Mouse (Mus musculus) kidney, adult 10 weeks (tissue): Measurements from ENCODE around the gene Eef2. TPM values are rescaled to one million over a fixed set of nuclear protein-coding genes. Genes with fewer than 3 reads are reported as not detected.

Source experiments
- polyA plus RNA-seq: library from polyadenylated mRNA; stranded (reverse); fragments of 350-450 nt; fragmentation: Illumina TruSeq; extraction: RNeasy Lipid Tissue Mini Kit (QIAGEN cat#74804); gene quantifications from one replicate; pipeline ENCODE4 v1.2.3, GENCODE M21; 2014; ENCODE audit warnings: low read depth, low replicate concordance

Eef2 gene
- polyA plus RNA-seq: 6.2 TPM

DNA sequence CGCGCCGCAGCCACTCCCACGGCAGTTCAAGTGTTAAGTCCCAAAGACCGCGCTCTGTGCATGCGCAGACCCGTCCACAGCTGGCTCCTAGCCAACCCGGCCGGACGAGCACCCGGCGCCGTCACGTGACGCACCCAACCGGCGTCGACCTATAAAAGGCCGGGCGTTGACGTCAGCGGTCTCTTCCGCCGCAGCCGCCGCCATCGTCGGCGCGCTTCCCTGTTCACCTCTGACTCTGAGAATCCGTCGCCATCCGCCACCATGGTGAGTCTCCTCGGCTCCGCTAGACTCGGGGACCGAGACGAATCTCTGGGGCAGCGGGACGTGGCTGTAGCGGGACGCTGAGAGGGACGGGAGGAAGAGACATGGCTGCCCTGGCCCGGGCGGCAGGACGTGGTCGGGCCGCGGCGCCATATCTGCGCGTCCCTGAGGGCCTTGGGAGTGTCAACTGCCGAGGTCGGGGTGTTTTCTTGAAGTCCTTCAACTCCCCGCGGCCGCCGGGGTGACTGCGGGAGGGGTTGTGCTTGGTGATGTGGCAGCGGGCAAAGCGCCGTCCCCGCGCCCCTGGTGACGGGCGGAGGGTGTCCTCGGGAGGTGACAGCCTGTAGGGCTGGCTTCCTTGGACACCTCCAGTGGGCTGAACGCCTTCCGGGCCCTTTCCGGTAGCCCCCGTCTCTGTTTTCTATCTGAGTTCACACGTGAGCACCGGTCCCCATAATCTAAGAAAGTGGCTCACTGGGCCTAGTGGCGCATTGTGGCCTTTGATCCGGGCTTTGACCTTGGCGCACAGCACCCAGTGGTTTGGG lies at the start of gene Eef2:
TSS of gene Eef2 (plus strand) at position 166 of the 806 bp plus-strand sequence.

GRCm38 (mm10) chr10:81134966-81135681 lies 41.3 kb upstream of the Eef2 start, which contains the start of gene Zbtb7a:
Gene Zbtb7a (plus strand): TSS chr10:81135220.

GRCm38 (mm10) chr10:81167200-81168086 lies 9.0 kb upstream of the Eef2 start, which contains the start of gene Pias4:
Gene Pias4 (minus strand): TSS chr10:81167923.

GRCm38 (mm10) chr10:81182336-81183333 lies 6.2 kb downstream of the Eef2 start, which contains the start of gene Dapk3:
Gene Dapk3 (plus strand): TSS chr10:81183005.

DNA sequence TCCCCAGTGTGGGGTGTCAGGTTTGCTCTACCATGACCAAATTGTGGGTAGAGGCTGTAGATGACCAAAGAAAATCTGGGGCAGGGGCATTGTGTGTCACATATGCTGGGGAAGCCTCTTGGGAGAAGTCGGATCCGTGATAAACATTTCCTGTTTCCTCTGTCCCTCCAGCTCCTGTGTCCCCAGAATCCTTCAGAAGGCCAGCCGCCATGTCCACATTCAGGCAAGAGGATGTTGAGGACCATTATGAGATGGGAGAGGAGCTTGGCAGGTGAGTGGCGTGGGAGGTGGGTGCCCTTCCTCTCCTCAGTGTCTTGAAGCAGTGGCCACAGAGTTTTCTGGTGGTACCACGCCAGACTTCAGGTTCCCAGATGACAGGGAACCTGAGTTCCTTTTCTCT lies 7.4 kb downstream of the Eef2 start, which contains the start of gene 4930442H23Rik:
TSS of gene 4930442H23Rik (minus strand) at position 45 of the 400 bp plus-strand sequence.

DNA sequence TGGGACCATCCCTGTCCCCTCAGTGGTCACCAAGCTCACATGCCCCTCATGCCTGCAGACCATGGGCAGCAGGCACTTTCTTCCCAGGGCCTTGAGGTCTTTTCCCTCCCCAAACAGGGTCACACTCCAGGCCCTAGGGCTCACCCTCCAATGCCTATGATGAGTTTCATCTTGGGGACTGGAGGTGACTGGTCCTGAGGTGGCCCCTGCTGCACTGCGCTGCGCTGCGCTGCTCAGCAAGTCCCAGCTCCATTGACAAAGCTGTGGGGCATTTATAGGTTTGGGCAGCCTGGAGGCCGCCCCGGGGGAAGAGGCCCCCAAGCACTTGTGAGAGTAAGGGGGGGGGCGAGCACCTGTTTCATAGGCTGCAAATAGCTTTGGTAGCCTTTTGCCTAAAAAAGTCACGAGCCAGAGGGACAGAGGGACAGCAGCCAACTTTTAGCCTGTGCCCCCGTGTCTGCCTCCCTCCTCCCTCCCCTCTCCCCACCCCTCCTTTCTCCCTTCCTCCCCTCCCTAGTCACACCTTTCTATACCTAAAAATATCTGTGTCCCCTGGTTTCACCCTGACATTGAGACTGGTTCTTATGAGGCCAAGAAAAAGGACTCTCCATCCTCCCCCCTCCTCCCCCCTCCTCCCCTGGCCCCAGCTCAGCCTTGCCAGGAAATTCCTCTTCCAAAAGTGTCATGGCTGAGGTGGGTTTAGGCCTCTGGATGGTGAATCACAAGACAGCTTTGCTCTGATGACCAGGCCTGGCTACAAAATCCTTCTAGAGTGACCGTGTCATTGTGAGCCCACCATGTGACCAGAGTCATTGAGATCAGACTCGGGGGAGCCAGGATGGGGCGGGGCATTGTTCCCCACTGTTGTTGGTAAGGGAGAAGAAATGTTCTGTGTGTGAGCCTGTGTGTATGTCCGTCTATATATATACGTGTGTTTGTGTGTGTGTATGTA lies 25.7 kb downstream of the Eef2 start, which contains the start of gene Nmrk2:
TSS of gene Nmrk2 (minus strand) at position 245 of the 952 bp plus-strand sequence.

GRCm38 (mm10) chr10:81230438-81231332 lies 54.3 kb downstream of the Eef2 start, which contains the start of gene Atcay:
Gene Atcay (minus strand): TSS chr10:81230833.

Other genes starting within 250 kb of the Eef2 start
- 2.3 TPM for gene Gadd45b, start 246.6 kb upstream of the Eef2 start, polyA plus RNA-seq
- gene Gng7, start 161.7 kb upstream of the Eef2 start, polyA plus RNA-seq: 1.1 TPM
- not detected for gene Diras1, start 151.0 kb upstream of the Eef2 start, polyA plus RNA-seq
- 0.28 TPM for gene Slc39a3, start 139.2 kb upstream of the Eef2 start, polyA plus RNA-seq
- 0.61 TPM for gene Sgta, start 116.5 kb upstream of the Eef2 start, polyA plus RNA-seq
- gene Thop1, start 106.6 kb upstream of the Eef2 start, polyA plus RNA-seq: not detected
- not detected for gene Creb3l3, start 77.8 kb upstream of the Eef2 start, polyA plus RNA-seq
- 2.1 TPM for gene Map2k2, start 70.7 kb upstream of the Eef2 start, polyA plus RNA-seq
- gene Zbtb7a, start 41.4 kb upstream of the Eef2 start, polyA plus RNA-seq: 8.1 TPM
- gene Pias4, start 8.7 kb upstream of the Eef2 start, polyA plus RNA-seq: not detected
- not detected for gene Dapk3, start 6.4 kb downstream of the Eef2 start, polyA plus RNA-seq
- not detected for gene 4930442H23Rik, start 7.2 kb downstream of the Eef2 start, polyA plus RNA-seq
- not detected for gene Nmrk2, start 25.4 kb downstream of the Eef2 start, polyA plus RNA-seq
- gene Atcay, start 54.2 kb downstream of the Eef2 start, polyA plus RNA-seq: not detected
- gene Zfr2, start 56.5 kb downstream of the Eef2 start, polyA plus RNA-seq: 0.20 TPM
- not detected for gene Matk, start 76.3 kb downstream of the Eef2 start, polyA plus RNA-seq
- gene Mrpl54, start 90.3 kb downstream of the Eef2 start, polyA plus RNA-seq: 1.6 TPM
- not detected for gene Apba3, start 90.3 kb downstream of the Eef2 start, polyA plus RNA-seq
- gene Tjp3, start 115.0 kb downstream of the Eef2 start, polyA plus RNA-seq: 2.5 TPM
- 1.1 TPM for gene Pip5k1c, start 116.3 kb downstream of the Eef2 start, polyA plus RNA-seq
- 0.16 TPM for gene Cactin, start 144.5 kb downstream of the Eef2 start, polyA plus RNA-seq
- gene Tbxa2r, start 152.1 kb downstream of the Eef2 start, polyA plus RNA-seq: not detected
- gene Gipc3, start 166.6 kb downstream of the Eef2 start, polyA plus RNA-seq: not detected
- 5.1 TPM for gene Hmg20b, start 173.8 kb downstream of the Eef2 start, polyA plus RNA-seq
- 0.24 TPM for gene Mfsd12, start 180.9 kb downstream of the Eef2 start, polyA plus RNA-seq
- gene 4930404N11Rik, start 189.2 kb downstream of the Eef2 start, polyA plus RNA-seq: not detected
- gene Fzr1, start 201.9 kb downstream of the Eef2 start, polyA plus RNA-seq: not detected
- gene Dohh, start 207.8 kb downstream of the Eef2 start, polyA plus RNA-seq: not detected
- gene Gm48551, start 207.8 kb downstream of the Eef2 start, polyA plus RNA-seq: not detected
- gene Gm48552, start 212.4 kb downstream of the Eef2 start, polyA plus RNA-seq: not detected
- 25.1 TPM for gene Smim24, start 216.4 kb downstream of the Eef2 start, polyA plus RNA-seq